Mouse (Mus musculus) adrenal gland, postnatal 36 days (tissue): ENCODE results near the gene Pcid2. TPM values are rescaled to one million over a fixed set of nuclear protein-coding genes. Genes with fewer than 3 reads are reported as not detected.

Source experiments
- DNase-seq, 2 experiments: peaks; one replicate each; pipeline ENCODE4 v3.0.0; 2021; ENCODE audit warnings: mixed read lengths in 1 of 2
- long read RNA-seq, 2 experiments: library from polyadenylated mRNA; stranded (forward); transcript quantifications; one replicate each; pipeline ENCODE4 v2.0.0; 2021; ENCODE audit warnings: borderline sequencing depth in 2 of 2
- total RNA-seq, 2 experiments: library from RNA; stranded (reverse); gene quantifications; 2 replicates each; pipeline ENCODE4 v1.2.3; 2021

Pcid2 gene
- 10 to 100 TPM; 21.6 to 23.1 TPM for total RNA-seq
- long read RNA-seq, experiment 1, transcript Pcid2-201 (14 exons, 2,860 nt): major isoform, 35 of 37 reads
- long read RNA-seq, experiment 1, partial matches to known transcripts: 2 of 37 reads
- long read RNA-seq, experiment 1, other reads (novel, unspliced or antisense): 0 of 37 reads
- long read RNA-seq, experiment 2, transcript Pcid2-201 (14 exons, 2,860 nt): major isoform, 8 of 11 reads
- long read RNA-seq, experiment 2, partial matches to known transcripts: 1 of 11 reads
- long read RNA-seq, experiment 2, other reads (novel, unspliced or antisense): 2 of 11 reads

DNA sequence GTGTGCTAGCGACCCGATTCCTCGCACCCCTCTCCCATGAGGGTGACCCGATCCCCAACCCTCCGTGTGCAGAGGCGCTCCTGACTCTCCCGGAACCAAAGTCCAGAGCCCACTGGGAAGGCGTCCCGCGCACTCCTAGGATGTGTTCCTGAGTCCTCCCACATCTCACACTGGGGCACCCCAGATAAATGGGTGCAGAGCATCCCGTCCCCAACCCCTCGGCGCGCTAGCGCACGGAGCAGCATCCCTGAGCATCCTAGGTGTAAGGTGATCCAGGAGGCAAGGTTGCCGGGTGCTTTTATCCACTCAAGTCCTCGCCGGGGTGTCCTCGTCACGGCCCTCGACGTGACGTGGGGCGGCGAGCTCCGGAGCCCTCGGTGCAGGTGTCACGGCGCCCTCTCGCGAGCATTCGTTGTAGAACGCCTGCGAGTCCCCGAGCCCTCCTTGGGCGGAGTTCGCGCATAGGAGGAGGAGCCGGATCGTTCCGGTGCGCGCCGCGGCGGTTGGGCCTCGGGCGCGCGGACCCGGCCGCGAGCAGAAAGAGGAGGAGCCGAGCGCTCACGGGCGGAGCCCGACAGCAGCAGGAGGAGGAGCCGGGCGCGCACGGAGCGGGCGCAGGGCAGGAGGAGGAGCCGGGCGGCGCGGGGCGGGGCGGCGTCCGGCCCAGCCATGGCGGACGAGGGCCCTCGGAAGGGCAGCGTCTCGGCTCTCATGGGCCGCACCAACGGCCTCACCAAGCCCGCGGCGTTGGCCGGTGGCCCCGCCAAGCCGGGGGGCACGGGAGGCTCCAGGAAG, at the start of gene Pcid2, which contains the start of gene Cul4a:
Pcid2 (minus strand) TSS at position 373 of the 795 bp plus-strand sequence.
Cul4a (plus strand) TSS at position 535 of the 795 bp plus-strand sequence.
- peak; percentile 97 to 98 for DNase-seq

DNA sequence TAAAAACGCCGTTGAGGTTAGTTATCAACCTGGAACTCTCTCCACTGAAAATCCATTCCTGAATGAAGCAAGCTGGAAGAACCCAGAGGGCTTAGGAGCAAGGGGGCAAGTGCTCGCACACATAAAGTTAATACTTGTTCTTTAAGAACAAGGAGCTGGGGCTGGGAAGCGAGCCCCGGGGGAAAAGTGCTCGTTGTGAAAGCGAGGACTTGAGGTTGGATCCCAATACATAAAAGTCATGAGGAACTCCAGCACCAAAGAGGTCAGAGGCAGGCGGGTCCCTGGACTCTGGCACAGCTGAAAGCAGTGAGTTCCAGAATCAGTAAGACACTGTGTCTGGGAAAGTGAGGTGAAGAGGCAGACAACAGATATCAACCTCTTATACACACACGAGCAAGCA, 48.8 kb upstream of the Pcid2 start:
- DNase-seq: peak in 1 of 2 experiments; percentile 50

DNA sequence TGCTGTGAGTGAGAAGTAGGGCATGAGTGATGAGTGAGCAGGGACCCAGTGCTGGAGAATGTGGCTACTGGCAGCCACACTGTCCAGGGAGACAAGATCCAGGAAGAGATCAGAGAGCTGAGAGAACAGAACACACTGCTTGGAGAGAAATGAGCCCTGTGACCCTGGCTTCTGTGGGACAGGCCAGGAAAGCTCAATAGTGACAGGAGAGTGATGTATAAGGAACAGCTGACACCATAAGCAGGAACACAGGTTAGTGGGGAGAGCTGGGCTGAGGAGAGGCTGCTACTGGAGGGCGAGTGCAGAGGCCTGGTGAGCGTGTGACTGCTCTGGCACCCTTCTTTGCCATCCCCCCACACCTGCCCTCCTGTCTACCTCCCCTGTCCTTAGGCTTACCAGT, 45.7 kb upstream of the Pcid2 start:
- no peak for DNase-seq

DNA sequence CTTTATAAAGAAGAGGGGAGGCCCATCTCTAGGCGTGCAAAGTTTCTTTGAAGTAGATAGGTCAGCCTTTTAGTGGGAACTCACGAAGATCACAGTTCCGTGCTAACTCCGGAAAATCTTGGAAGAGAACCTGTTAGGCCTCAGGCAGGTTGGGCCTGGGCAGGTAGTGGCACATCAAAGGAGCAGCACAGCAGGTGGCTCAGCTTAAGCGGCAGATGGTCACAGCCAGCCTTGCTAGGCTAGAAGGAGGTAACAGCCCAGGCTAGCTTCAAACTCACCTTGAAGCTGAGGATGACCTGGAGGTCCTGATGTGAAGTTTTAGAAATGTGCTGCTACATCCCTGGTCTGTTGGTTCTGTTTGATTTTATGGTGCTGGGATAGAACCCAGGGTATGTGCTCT, 44.6 kb upstream of the Pcid2 start:
- no peak for DNase-seq

DNA sequence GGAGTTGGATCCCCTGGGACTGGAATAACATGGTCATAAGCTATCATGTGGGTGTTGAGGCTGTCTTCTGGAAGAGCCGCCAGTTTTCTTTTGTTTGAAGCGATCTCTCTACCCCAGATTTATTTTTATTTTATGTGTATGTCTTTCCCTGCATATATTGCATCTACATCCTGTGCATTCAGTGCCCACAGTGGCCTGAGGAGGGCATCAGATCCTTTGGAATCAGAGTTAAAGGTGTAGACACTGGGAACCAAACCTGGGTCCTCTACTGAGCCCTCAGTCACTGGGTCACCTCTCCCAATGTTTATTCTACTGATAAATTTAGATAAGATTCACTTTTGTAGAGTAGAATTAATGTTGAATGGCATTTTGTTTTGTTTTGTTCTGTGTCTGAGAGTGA, 44.0 kb upstream of the Pcid2 start:
- DNase-seq: no peak

GRCm38 (mm10) chr8:13148476-13148875, 43.2 kb upstream of the Pcid2 start:
- DNase-seq: peak; percentile 62 to 64

DNA sequence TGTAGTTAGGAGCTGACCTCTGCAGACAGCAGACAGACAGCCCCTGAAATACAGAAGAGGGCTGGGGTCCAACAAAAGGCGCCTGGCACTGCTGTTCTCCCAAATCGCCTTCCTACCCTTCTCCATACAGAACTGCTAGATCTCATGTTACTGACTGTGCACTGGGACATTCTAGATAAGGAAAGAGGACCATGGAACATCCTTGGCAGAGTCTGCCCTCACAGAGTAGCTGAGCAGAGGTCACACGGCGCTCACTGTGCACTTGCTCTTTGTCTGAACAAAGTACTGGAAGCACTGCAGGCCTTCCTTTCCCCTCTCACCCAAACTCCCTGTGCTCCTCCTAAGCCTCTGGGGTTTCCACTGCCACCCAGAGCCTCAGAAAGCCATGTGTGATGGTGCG, 36.4 kb upstream of the Pcid2 start:
- no peak for DNase-seq

- no peak for DNase-seq
Measured at GRCm38 (mm10) chr8:13139641-13140182, 34.5 kb upstream of the Pcid2 start.

DNA sequence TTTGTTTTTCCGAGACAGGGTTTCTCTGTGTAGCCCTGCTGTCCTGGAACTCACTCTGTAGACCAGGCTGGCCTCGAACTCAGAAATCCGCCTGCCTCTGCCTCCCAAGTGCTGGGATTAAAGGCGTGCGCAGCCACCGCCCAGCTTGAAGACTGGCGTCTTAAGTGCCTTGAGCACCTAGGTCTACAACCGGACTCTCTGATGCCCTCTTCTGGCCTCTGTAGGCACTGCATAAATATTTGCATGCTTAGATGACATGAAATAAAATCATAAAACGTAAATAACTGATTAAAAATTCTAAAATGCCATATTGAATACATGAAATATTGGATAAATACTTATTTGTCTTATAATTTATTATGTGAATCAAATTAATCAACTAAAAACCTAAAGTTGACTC, 27.0 kb upstream of the Pcid2 start:
- DNase-seq: peak; percentile 44 to 73

DNA sequence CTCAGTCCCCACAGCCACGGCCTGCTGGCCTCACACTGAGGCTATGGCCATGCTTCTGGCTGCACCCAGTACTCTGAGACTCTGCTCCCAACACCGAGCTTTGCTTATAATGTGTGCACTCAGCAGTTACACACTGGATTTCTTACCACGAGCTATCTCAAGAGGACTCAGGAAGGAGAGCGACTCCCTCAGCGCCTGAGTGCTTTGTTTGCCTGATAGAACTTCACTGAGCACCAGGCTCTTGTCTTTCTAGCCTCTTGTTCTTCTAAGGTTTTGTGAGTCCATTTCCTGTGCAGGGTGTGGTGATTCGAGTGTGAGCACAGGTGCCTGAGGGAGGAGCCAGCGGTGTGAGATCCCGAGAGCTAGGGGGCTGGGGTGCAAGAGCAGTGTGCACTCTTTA, 19.6 kb upstream of the Pcid2 start:
- no peak for DNase-seq

GRCm38 (mm10) chr8:13122887-13123421, 17.7 kb upstream of the Pcid2 start:
- DNase-seq: no peak

GRCm38 (mm10) chr8:13120882-13121665, 15.8 kb upstream of the Pcid2 start:
- no peak for DNase-seq

DNA sequence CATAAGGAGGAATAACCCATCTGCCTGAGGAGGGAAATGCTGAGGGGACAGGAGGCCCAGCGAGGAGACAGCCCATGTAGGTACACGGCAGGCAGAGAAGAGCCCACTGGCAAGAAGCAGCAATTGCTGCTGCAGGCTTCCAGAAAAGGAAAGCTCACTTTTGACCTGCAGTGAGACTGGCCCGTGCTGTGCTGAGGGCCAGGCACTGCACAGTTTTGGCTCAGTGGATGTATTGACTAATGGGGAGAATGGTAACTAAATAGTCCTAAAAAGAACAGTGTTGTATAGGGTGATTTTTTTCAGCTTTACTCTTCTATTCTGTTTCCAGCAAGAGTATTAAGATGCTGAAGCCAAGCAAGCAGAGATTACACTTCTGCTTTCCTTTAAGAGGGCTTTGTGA, 13.3 kb upstream of the Pcid2 start:
- no peak for DNase-seq

GRCm38 (mm10) chr8:13117096-13117495, 11.8 kb upstream of the Pcid2 start:
- DNase-seq: peak; percentile 85 to 86

DNA sequence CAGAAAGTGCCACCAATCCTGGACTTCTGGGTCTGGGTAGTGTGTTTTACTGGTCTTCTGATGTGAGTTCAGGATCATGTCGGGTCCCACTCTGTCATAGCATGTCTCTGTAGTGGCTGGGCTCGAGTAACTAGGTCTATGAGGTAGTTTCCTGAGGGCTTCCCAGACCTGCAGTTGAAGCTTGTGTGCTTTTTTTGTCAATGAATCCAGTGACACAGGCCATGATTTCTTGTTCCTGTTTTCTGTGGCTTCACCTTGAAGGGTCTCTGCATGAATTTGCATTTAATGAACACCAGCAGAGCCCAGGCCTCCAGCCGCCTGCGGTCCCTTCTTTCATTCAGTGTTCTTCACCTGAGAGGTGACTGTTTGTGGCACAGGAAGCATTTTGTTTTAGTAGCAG, 8.0 kb upstream of the Pcid2 start:
- DNase-seq: no peak

DNA sequence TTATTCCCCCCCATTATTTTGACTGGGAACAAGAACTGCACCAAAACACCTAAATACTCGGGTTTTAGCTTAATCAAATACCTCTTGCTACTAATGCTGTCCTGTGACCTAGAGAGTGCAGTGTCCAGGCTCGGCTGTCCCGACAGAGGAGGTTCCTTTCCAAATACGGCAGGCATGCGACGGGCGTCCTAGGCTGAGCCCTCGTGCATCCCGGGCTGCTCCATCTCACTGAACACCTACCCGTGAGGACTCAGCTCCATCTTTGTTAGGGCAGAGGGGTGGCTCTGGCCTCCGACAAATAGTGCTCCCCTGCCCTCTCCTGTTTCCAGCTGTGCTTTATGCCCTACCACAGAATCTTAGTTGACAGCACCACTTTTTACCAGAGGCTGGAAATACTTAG, 6.7 kb upstream of the Pcid2 start:
- no peak for DNase-seq

DNA sequence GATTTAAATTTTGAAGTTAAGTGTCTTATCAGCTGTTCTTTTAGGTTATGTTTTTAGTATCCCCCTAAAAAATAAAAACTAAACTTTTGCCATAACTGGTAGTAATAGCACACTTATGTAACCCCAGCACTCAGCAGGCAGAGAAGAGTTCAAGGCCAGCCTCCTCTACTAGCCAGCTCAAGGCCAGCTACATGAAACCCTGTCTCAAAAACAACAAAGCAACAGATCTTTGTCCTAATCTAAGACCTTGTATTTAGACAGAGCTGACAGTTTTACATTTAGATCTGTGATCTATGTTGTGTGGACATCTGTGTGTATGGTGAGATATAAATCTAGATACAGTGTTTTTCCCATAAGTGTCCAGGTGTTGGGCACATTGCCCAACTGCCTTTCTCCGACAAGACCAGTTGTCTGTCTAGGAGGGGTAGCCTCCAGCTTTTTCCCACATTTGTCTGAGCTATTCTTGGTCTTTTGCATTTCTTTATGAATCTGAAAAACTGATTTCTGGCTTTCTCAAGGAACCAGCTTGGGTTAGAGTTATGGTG, 4.2 kb upstream of the Pcid2 start:
- peak; percentile 52 to 60 for DNase-seq

GRCm38 (mm10) chr8:13108967-13109366, 3.7 kb upstream of the Pcid2 start:
- DNase-seq: peak; percentile 30 to 57

- DNase-seq: no peak
Measured at GRCm38 (mm10) chr8:13107990-13108638, 2.9 kb upstream of the Pcid2 start.

DNA sequence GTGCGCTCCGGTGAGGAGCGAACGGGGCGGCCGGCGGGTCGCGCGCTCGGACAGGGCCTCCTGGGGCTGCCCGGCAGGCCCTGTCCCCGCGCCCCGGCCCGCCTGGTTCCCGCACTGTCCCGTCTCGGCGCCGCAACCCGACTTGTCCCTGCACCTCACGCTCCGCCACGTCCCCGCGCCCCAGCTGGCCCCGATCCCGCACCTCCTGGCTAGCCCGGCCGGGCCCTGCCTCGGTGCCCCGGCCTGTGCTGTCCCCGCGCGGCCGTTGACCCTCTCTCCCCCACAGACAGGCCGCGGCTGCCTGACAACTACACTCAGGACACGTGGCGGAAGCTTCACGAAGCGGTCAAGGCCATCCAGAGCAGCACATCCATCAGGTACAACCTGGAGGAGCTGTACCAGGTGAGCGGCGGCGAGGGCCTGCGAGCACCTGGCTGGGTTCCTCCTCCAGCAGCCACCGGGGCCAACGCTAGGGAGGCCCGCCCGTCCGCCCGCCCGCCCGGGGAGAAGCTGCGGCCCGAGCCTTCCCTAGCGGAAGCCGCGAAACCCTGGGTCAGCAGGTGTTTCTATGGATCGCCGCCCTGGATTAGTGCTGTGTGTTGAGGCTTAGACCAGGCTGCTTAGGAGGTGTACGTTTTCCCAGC, 771 bp upstream of the Pcid2 start:
- peak; percentile 58 to 67 for DNase-seq

DNA sequence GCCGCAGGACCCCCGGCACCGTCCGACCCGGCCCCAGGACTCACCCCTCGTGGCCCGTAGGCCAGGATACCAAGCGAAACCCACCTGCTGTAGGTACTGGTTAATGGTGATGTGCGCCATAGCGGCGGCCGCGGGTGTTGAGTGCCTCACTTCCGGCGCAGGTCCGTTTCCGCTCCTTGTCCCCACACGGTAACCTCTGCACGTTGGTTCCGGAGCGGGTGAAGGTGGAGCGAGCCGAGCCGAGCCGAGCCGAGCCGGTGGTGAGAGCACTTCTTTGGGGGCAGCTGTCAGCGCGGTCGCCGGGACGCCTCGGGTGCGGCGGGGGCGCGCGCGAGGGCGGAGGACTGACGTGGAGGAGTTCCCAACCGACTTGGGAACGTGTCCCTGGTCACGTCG, 570 bp downstream of the Pcid2 start:
- DNase-seq: peak; percentile 92
